Mouse (Mus musculus) right cerebral cortex, postnatal 25 days (tissue): ENCODE measurements around the gene Tmem42.

Experiments
- DNase-seq: peaks from one replicate; pipeline ENCODE4 v3.0.0; 2022

Gene Tmem42

GRCm38 (mm10) chr9:123020995-123021631 is at the start of gene Tmem42:
Gene Tmem42 (plus strand): TSS chr9:123021326.
- DNase-seq, result peak; percentile 89

- DNase-seq, result no peak
Observed at GRCm38 (mm10) chr9:122998406-122999192, 22.5 kb upstream of the Tmem42 start.

- no peak for DNase-seq
Observed at GRCm38 (mm10) chr9:122999193-122999586, 21.9 kb upstream of the Tmem42 start.

DNA sequence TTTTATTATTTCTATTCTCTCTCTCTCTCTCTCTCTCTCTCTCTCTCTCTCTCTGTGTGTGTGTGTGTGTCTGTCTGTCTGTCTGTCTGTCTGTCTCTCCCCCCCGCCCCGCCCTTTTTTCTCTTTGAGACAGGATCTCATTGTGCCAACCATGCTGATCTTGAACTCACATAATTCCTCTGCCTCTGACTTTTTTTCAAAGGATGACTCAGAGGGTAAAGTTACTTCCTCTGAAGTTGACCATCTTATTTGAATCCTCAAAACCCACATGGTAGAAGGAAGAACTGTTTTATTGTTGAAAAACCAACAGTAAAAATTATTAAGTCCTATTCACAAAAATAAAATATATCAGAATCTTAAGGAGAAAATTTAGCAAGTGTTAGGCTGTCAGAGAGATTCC is 16.4 kb upstream of the Tmem42 start:
- no peak for DNase-seq

DNA sequence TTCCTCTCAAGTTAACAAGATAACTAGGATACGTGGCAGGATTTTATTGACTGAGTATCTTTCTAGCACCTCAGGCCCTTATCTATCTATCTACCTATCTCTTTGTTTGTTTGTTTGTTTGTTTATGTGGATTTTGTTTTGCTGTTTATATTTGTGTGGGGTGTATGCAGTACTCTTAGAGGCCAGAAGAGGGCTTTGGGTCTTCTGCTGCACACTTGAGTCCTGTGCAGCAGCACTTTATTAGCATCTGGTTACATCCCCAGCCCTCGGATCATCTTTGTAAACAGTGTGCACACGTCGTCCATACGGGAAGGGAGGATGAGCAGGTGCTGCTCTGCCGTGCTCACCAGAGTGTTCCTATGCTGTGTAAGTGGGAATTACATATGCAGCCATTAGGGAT is 15.1 kb upstream of the Tmem42 start:
- no peak for DNase-seq

DNA sequence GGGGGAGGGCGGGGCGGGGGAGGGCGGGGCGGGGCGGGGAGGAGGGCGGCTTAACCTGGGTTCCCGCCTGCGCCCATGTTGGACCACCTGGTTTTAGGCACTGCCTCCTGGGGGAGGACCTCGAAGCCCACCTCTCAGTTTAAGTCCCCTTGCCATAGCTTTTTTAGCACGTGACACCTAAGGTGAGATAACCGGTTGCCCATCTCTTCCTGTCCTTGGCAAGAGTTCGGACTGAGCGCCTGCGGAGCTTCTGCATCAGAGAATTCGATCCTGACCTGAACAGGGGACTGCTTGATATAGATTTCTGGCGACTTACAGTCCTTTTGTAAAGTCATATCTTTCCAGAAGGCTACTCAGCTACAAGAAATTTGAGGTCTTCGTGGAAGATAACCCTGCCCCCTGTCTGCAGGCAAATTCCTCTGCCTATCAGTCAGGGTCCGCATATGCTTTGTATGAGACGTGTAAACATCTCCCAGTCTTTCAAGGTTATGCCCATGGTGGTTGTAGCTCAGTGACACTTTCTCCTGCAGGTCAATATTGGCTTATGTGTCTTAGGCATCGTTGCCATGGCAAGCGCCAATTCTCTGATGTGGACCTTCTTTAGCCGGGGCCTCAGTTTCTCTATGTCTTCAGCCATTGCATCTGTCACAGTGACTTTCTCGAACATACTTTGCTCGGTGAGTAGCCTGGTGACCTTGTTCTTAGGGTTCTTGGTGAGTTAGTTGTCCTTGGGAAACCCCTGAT is 682 bp downstream of the Tmem42 start:
- DNase-seq, result no peak

GRCm38 (mm10) chr9:123024201-123024600 is 3.1 kb downstream of the Tmem42 start:
- no peak for DNase-seq

DNA sequence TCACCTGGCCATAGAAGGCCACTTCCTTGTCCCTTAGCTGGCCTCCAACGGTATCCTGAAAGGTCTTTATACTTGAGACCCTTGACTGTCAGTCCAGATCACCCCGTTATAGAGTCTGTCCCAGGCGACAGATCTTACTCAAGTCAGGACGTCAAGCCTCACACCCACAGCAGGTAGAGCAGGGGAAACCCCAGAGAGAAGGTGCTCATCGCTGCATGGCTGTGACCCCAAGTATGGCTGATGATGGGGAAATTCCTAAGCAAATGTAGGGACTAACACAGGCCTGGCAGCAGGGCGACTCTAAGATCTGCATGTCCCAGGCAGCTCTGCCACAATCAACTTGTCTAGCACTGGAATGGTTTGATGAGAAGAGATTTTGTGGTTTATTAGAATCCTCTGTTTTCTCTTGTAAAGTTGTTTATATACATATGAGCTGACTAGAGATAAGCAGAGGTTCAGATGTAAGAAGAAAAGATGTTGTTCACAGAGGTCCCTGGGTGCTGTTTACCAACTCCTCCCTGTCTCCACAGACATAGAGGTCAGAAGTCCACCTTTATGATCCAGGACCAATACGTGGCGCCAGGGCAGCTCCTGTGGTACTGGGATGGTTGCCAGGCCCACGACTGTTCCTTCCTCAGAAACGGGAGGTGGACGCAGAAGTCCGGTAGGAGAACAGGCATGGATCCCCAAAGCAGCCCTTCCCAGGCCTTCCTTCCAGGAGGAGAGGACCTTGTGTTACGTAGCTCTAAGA is 10.5 kb downstream of the Tmem42 start:
- DNase-seq, result no peak

DNA sequence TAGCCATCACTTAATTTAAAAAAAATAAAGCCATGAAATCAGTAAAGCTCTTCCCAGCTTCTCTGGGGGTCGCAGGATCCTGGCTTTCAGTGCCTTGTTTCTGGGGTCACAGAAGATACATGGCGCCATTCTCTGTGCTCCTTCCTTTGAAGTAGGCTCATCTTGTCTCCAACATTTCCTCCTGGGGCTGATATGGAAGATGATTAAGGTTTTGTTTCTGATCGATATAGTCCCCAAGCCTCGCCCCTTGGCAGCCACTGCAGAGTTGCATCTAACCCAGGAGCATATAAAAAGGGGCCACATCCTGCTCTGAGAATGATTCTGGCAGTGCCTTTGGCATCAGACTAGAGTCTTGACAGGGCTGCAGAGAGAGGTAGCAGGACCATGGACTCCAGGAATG is 13.3 kb downstream of the Tmem42 start, which contains the start of gene Tgm4:
Gene Tgm4 (plus strand): TSS at position 301 of the 400 bp plus-strand sequence.
- DNase-seq, result no peak

DNA sequence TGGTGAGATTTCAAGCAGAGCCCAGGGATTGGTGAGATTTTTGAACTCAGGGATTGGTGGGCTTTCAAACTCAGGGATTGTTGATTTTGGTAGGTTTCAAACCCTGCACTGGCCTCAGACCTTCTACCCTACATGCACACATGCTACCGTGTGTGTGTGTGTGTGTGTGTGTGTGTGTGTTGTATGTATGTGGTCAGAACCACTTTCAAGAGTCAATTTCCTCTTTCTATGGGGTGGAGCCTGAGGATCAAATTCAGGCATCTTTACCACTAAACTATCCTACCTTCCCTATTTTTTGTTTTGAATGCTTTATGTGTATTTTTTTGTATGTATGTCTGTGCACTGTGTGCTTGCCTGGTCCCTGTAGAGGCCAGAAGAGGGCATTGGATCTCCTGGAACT is 26.5 kb downstream of the Tmem42 start:
- no peak for DNase-seq

GRCm38 (mm10) chr9:123058724-123059292 is 37.7 kb downstream of the Tmem42 start:
- no peak for DNase-seq

DNA sequence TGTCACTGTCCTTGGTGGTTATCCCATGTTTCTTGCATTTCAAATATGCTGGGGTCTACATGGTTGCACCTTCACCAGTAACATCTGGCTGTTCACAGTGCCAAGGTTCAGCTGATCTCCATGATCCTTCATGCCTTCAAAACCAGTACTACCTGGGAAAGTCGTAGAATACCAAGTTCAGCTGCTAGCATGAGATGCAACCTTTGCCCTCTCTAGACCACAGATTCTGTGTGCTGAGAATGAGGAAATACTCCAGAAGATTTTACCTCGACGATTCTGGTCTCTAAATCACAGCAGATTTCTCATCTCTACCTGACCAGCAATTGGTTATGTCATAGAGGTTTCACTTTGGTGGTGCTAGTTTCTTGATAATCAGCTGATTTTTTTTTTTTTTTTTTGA is 39.0 kb downstream of the Tmem42 start:
- DNase-seq, result no peak
